Mouse (Mus musculus): ENCODE data around the gene Vpreb1.

Gene Vpreb1

DNA sequence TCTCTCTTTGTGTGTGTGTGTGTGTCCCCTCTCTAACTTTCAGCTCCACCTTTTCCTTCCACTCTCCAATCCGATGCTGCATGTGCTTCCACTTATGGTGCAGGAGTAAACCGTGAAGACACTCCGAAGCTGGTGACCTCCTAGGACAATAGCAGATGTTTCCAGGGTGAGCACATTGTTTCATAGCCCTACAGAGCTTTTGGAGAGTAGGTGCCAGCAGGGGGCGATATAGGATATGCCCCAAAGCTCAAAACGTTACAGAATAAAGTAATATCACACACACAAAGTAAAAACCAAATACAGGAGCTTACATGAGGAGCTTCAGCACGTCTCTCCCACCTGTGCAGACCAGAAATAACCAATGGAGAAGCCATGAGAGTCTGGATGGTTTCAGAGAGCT, 15.8 kb downstream of the Vpreb1 start:
- DNase-seq, result peak; percentile 66

DNA sequence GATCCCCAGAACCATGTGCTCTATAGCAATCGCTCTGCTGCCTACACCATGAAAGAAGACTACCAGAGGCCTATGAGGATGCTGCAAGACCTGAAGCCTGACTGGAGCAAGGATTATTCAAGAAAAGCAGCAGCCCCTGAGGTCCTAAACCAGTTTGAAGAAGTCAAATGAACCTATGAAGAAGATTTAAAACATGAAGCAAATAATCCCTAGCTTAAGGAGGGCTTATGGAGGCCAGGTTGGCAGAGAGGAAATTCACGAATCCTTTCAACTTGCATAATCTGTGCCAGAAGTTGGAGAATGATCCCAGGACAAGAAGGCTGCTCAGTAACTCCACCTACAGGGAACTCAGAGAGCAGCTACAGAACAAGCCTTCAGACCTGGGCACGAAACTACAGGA, 18.2 kb downstream of the Vpreb1 start:
- no peak for DNase-seq

DNA sequence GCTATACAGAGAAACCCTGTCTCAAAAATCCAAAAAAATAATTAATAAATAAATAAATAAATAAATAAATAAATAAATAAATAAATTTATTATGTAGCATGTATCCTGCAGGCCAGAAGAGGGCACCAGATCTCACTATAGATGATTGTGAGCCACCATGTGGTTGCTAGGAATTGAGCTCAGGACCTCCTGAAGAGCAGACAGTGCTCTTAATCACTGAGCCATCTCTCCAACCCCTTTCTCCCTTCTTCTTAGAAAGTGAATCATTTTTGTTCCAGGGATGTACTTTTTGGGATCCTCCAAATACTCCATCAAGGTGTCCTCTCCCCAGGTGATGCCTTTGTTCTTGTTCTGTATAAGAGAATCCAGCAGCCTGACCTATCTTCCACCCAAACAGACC, 21.4 kb downstream of the Vpreb1 start:
- no peak for DNase-seq

DNA sequence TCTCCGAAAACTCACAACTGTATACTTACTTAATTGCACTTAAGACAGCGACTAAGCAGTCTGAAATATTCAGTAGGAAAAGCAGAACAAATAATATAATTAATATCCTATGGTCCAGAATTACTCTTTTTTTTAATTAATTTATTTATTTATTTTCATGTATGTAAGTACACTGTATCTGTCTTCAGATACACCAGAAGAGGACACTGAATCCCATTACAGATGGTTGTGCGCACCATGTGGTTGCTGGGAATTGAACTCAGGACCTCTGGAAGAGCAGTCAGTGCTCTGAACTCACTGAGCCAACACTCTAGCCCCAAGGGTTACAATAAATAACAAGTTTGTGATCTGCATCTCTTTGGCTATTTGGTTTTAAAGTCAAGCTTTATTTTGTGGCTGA, 41.0 kb downstream of the Vpreb1 start:
- DNase-seq, result no peak

DNA sequence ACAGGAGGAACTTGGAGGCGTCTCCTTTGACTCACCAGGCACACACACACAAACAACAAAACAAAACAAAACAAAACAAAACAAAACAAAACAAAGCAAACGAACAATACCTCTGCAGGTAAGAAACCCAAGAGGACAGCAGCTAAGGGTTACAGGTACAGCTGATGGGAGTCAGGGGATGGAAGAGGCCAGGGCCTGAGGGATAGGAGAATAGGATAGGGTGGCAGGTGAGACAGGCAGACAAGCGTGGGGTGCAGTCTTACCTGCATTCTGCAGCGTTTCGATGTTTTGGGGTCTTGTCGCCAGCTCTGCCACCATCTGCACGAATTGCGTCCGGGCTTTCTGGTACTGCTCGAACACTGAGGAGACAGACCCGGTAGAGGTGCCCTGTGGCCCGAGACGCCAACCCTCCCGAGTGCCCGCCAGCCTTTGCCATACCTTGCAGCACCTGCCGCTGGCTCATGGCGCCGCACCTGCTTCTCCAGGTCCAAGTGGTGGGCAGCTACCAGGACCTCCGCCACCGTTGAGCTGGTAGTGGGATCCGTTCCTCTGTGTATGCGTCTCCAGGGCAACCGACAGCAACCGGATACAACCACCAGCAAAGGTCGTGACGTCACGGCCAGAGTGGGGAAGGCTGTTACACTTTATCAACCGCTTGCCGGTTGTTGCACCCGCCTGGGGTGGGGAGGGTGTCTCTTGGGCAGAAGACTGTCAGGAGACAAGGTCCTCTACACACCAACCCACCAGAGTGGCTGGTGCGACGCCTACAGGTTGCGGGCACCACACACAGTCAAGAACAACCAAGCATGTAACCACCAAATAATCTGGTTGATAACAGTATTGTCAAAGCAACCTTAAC, 41.7 kb downstream of the Vpreb1 start, which contains the start of gene Spag6l:
TSS of gene Spag6l (minus strand) at position 700 of the 859 bp plus-strand sequence.
- peak; percentile 89 for DNase-seq

DNA sequence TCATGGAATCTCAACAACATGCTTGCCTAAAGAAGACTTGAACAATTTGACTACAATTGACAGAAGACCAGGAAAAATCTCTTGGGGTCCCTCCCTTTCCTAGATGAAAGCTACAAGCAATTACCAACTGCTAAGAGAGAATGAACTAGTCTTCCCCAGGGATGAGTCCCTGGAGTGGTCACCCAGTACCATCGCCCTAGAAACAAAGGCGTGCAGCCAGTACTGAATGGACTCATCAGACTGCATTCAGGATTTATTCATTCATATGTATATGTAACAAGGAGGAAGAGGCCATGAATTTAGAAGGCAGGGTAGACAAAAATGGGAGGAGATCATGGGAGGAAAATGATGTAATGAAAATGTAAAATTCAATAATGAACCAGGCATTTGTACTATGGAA, 44.4 kb downstream of the Vpreb1 start:
- DNase-seq, result no peak

DNA sequence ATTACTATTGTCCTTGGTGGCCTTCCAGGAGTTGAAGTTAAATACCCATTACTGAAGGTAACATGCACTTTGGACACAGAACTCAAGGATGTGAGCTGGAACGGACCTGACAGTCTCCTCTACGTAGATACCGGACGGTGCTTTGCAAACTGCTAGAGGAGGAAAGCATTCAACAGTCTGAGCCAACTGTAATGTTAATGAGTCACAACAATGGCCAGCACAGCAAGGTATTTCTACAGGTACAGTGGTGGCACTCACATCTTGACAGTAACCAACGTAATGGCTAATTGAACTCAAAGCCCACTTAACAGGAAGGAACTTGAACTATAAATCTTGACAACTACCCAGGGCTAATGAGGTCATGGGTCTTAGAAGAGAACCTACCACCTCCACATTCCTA, 45.2 kb downstream of the Vpreb1 start:
- no peak for DNase-seq

All from retina, postnatal 1 day (tissue).